Mouse (Mus musculus) G1E (cell line): Measurements from ENCODE around the gene Cul1.

ENCODE experiments used
- GATA1 ChIP-seq: IDR thresholded peaks from 2 replicates; pipeline ENCODE4 v1.6.1; 2012; ENCODE audit warnings: borderline replicate concordance, low read length, inconsistent platforms, mixed read lengths
- TAL1 ChIP-seq: conservative IDR thresholded peaks from 2 replicates; pipeline ENCODE4 v1.6.1; 2012; ENCODE audit warnings: low read depth, low read length, inconsistent platforms, mixed read lengths

DNA sequence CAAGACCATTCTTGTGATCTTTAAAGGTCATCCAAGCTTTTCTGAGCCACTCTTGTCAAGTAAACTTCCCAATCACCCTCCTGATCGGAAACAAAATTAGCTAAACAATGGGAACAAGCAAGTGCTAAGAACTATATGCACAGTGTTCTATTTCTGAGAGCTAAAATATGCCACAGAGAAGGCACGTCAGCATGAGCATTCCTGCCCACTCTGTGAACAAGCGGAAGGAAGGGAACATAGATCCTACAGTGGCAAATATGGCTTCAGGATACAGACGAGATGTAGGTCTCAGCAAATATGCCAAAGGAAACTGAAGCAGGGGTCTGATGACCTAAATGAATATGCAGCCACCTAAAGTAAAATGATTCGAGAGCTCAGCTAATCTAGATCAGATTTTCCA lies 82.1 kb downstream of the Cul1 start:
- no peak for TF ChIP-seq GATA1
- TF ChIP-seq TAL1 = no peak
